Mouse (Mus musculus): ENCODE measurements around the gene Ndel1. TPM values are rescaled to one million over a fixed set of nuclear protein-coding genes. Genes with fewer than 3 reads are reported as not detected.

Gene Ndel1
- polyA plus RNA-seq, 1 experiment from 2014 or later: 91.2 TPM

DNA sequence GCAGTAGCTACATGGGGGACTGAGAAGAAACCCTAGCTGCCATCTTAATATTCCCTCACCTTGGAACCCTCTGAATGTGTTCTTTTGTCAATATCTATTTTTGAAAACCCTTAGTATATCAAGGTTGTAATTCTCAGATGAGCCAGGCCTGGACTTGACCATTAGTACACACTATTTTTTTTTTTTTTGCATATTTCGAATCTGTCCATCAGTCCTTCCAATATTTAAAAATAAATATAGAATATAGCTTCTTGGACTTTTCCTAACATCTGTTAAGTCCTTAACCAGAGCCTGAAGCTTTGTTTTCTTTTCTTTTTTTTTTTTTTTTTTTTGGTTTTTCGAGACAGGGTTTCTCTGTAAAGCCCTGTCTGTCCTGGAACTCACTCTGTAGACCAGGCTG, 12.2 kb upstream of the Ndel1 start:
- no peak for ATAC-seq (ENCODE audit: low FRiP score)
- H3K27me3 ChIP-seq (ENCODE audit: control insufficient read depth, insufficient read depth, low read length): no peaks in the 10 kb centered on the region; the same call in 1 of the 2 replicates
- H3K4me2 ChIP-seq (replicated peaks): no peak overlapping the region
- WGBS: 78% methylated on average over 2 of the region's 2 CpGs
- no peak for DNase-seq (ENCODE audit: low spot score)
- H3K4me1 ChIP-seq (replicated peaks; ENCODE audit: control insufficient read depth, insufficient read depth, low read length): no peaks in the 10 kb centered on the region
- no peak overlapping the region for H3K9ac ChIP-seq
- no peak overlapping the region for H3K27ac ChIP-seq
- no peak overlapping the region for H3K4me3 ChIP-seq (replicated peaks; ENCODE audit: low read length)
- H3K9me3 ChIP-seq (ENCODE audit: control insufficient read depth, low read length): no peaks in the 10 kb centered on the region
- no peaks in the 10 kb centered on the region for H3K36me3 ChIP-seq (replicated peaks; ENCODE audit: control insufficient read depth, insufficient read depth)

DNA sequence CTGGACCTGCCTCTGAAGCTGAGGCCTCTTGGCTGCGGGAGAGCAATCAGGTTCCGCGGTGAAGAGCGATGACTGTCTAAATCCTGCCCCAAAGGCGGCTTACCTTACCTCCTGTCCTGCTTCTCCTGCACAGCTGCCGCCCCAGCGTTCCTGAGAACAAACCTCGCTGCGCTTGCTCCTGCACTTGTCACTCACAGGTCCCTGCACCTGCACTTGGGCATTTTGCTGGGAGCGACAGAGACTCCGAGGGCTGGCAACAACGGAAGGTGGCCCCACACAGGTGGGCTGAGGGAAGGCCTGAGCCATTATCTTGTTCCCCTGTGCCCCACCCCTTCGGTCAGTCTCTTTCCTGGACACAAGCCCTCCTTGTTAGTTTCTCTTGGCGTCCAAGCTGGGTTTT, 10.4 kb upstream of the Ndel1 start:
- 29% methylated on average over 14 of the region's 14 CpGs for WGBS
- no peaks in the 10 kb centered on the region; the same call in 1 of the 2 replicates for H3K27me3 ChIP-seq (ENCODE audit: control insufficient read depth, insufficient read depth, low read length)
- H3K9ac ChIP-seq: no peak overlapping the region
- ATAC-seq (ENCODE audit: low FRiP score) (no peak), DNase-seq (ENCODE audit: low spot score) (no peak)
- no peaks in the 10 kb centered on the region for H3K36me3 ChIP-seq (replicated peaks; ENCODE audit: control insufficient read depth, insufficient read depth)
- no peaks in the 10 kb centered on the region for H3K9me3 ChIP-seq (ENCODE audit: control insufficient read depth, low read length)
- no peak overlapping the region for H3K4me2 ChIP-seq (replicated peaks)
- H3K4me3 ChIP-seq (replicated peaks; ENCODE audit: low read length): no peak overlapping the region
- H3K4me1 ChIP-seq (replicated peaks; ENCODE audit: control insufficient read depth, insufficient read depth, low read length): no peaks in the 10 kb centered on the region
- H3K27ac ChIP-seq: no peak overlapping the region

DNA sequence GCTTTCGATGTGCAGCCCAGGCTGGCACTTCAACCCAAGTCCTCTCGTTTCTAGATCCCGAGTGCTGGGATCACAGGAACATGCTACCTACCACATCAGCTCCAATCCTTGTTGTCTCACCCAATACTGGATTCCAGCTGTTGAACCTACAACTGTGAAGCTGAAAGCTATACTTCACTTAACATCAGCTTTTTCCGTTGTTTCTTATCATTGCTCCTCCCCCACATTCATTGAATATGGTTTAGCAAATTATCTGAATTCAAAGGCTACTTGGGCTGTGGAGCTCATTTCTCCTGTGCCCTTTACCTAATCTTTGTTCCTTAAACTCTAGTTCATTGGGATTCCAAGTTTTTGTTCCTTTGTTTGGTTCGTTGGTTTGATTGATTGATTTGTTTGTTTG, 7.2 kb upstream of the Ndel1 start:
- H3K27me3 ChIP-seq (ENCODE audit: control insufficient read depth, insufficient read depth, low read length): no peaks in the 10 kb centered on the region; the same call in 1 of the 2 replicates
- 90% methylated on average over 5 of the region's 5 CpGs for WGBS
- no peaks in the 10 kb centered on the region for H3K36me3 ChIP-seq (replicated peaks; ENCODE audit: control insufficient read depth, insufficient read depth)
- ATAC-seq (ENCODE audit: low FRiP score): no peak
- H3K9ac ChIP-seq: no peak overlapping the region
- H3K4me2 ChIP-seq (replicated peaks): no peak overlapping the region
- H3K9me3 ChIP-seq (ENCODE audit: control insufficient read depth, low read length): no peaks in the 10 kb centered on the region
- no peak overlapping the region for H3K27ac ChIP-seq
- no peak overlapping the region for H3K4me3 ChIP-seq (replicated peaks; ENCODE audit: low read length)
- H3K4me1 ChIP-seq (replicated peaks; ENCODE audit: control insufficient read depth, insufficient read depth, low read length): no peaks in the 10 kb centered on the region
- no peak for DNase-seq (ENCODE audit: low spot score)

DNA sequence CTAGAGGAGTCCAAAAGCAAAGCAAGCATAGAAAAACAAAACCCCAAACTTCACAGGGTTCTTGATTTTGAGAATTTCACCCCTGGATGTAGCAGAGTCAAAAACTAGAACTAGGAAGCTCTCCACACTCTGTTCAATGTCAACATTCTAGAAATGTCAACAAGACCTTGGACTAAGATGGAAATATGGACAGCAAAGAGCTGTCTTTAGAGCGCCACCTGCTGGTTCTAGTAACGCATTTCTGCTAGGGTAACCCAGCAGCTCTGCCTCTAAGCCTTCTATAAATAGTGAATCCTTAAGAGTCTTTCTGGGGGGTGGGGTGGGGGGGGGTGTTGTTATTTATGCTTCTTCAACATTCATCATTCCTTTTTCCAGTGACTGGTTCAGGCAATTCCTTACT, 3.2 kb upstream of the Ndel1 start:
- Histone ChIP-seq H3K9ac (no peak overlapping the region), H3K9me3 (ENCODE audit: control insufficient read depth, low read length) (no peaks in the 10 kb centered on the region), H3K36me3 (replicated peaks; ENCODE audit: control insufficient read depth, insufficient read depth) (no peaks in the 10 kb centered on the region), H3K27me3 (ENCODE audit: control insufficient read depth, insufficient read depth, low read length) (no peaks in the 10 kb centered on the region), H3K4me3 (replicated peaks; ENCODE audit: low read length) (no peak overlapping the region), H3K4me1 (replicated peaks; ENCODE audit: control insufficient read depth, insufficient read depth, low read length) (no peaks in the 10 kb centered on the region), H3K4me2 (replicated peaks) (no peak overlapping the region), H3K27ac (no peak overlapping the region)
- WGBS: 0% methylated on average over 2 of the region's 2 CpGs
- DNase-seq (ENCODE audit: low spot score): peak; percentile 84
- no peak for ATAC-seq (ENCODE audit: low FRiP score)

DNA sequence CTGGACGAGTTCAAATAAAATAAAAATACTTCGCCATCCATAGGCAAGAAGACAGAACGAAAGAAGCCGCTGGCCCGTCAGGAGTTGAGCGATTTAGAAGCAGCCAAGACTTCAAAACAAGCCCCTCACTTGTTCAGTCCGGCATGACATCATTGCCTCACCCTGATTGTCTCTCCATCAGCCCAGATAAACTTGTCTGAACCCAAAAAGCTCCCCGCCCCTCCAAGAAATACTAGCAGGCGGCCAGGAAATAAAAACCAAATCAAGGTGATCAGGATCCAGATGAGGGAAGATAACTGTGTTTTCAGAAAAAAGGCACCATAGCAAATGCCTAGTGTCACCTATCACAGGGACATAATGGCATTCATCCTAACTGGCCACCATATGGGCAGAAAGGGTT, 381 bp downstream of the Ndel1 start:
- Histone ChIP-seq H3K36me3 (replicated peaks; ENCODE audit: control insufficient read depth, insufficient read depth) (no peaks in the 10 kb centered on the region), H3K27me3 (ENCODE audit: control insufficient read depth, insufficient read depth, low read length) (no peaks in the 10 kb centered on the region), H3K9ac (no peak overlapping the region), H3K4me2 (replicated peaks) (no peak overlapping the region), H3K4me1 (replicated peaks; ENCODE audit: control insufficient read depth, insufficient read depth, low read length) (no peaks in the 10 kb centered on the region), H3K4me3 (replicated peaks; ENCODE audit: low read length) (no peak overlapping the region), H3K9me3 (ENCODE audit: control insufficient read depth, low read length) (no peaks in the 10 kb centered on the region), H3K27ac (no peak overlapping the region)
- ATAC-seq (ENCODE audit: low FRiP score) (no peak), DNase-seq (ENCODE audit: low spot score) (no peak)
- WGBS: 88% methylated on average over 9 of the region's 9 CpGs

DNA sequence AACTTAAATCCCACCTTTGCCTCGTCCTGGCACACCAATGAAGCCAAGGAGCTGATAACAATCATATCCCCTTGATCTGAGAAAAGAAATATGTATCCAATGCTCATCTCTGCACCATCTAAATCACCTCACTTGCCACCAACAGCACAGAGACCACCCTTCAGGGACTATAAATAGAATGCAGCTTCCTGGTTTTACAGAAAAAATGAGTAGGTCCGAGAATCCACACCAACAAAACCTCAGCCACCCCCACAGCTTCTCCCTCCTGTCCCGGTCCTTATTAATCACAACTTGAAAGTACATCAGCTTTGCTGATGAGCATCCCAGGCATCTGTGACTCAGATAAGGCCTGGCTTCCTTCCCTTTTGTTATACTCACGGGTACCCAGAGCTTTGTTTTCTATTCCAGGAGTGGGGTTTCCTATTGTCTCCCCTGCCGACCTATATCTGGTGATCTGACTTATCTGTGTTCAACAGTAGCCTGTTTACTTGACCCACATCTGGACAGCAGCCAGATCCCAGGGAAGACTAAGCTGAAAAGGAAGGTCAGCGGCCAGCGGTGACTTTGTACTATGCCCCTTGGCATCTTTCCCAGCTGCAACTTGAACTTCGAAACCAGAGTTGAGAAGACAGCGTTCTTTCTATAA, 7.0 kb downstream of the Ndel1 start:
- 60% methylated on average over 9 of the region's 9 CpGs for WGBS
- H3K4me2 ChIP-seq (replicated peaks): no peak overlapping the region
- no peaks in the 10 kb centered on the region for H3K36me3 ChIP-seq (replicated peaks; ENCODE audit: control insufficient read depth, insufficient read depth)
- ATAC-seq (ENCODE audit: low FRiP score): no peak
- H3K9ac ChIP-seq: no peak overlapping the region
- H3K4me3 ChIP-seq (replicated peaks; ENCODE audit: low read length): no peak overlapping the region
- H3K9me3 ChIP-seq (ENCODE audit: control insufficient read depth, low read length): no peaks in the 10 kb centered on the region
- no peaks in the 10 kb centered on the region for H3K4me1 ChIP-seq (replicated peaks; ENCODE audit: control insufficient read depth, insufficient read depth, low read length)
- H3K27ac ChIP-seq: no peak overlapping the region
- peaks cover 5% of the 10 kb centered on the region; the same call in 1 of the 2 replicates for H3K27me3 ChIP-seq (ENCODE audit: control insufficient read depth, insufficient read depth, low read length)
- DNase-seq (ENCODE audit: low spot score): no peak

DNA sequence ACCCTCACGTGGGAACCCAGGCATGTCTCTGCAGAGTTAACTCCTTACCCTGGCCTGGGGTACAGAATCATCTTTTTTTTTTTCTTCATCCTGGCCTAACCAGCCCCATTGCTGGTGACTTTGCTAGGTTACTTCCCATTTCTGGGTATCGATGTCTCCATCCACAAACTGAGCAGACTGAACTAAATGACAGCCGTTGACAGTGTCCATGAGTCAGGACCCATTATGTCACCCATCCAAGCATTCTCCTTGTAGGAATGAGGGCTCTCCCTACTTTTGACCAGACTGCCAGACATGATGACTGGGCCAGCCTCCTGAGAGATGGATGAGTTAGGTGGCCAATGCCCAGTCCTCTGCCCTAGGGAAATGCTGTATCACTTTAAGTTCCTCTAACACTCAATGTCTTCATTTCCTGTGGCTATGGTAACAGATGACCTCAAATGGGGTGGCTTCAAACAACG, 8.0 kb downstream of the Ndel1 start:
- Histone ChIP-seq H3K4me1 (replicated peaks; ENCODE audit: control insufficient read depth, insufficient read depth, low read length) (no peaks in the 10 kb centered on the region), H3K27me3 (ENCODE audit: control insufficient read depth, insufficient read depth, low read length) (peaks cover 7% of the 10 kb centered on the region; the same call in 1 of the 2 replicates), H3K4me2 (replicated peaks) (no peak overlapping the region), H3K9me3 (ENCODE audit: control insufficient read depth, low read length) (no peaks in the 10 kb centered on the region), H3K27ac (no peak overlapping the region), H3K36me3 (replicated peaks; ENCODE audit: control insufficient read depth, insufficient read depth) (no peaks in the 10 kb centered on the region), H3K9ac (no peak overlapping the region), H3K4me3 (replicated peaks; ENCODE audit: low read length) (no peak overlapping the region)
- 82% methylated on average over 4 of the region's 4 CpGs for WGBS
- DNase-seq (ENCODE audit: low spot score) (no peak), ATAC-seq (ENCODE audit: low FRiP score) (no peak)

DNA sequence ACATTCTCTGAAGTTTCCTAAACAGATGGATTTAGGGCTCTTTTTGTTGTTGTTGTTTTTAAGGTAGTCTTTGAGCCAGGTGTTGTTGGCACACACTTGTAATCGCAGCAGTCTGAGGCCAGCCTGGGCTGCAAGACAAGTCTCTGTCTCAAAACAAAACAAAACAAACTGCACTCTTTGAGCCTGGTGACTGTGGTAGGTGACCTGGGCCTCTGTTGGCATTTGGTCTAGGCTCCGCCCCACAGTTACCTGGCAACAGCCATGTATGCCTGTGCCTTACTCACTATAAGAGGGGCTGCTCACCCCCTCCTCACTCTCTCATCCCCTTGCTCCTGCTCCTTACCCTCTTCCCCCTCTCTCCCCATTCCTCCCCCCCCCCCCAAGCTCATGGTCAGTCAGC, 9.4 kb downstream of the Ndel1 start:
- Histone ChIP-seq H3K27ac (no peak overlapping the region), H3K36me3 (replicated peaks; ENCODE audit: control insufficient read depth, insufficient read depth) (no peaks in the 10 kb centered on the region), H3K27me3 (ENCODE audit: control insufficient read depth, insufficient read depth, low read length) (peaks cover 7% of the 10 kb centered on the region; the same call in 1 of the 2 replicates), H3K4me3 (replicated peaks; ENCODE audit: low read length) (no peak overlapping the region), H3K9ac (no peak overlapping the region), H3K4me2 (replicated peaks) (no peak overlapping the region), H3K4me1 (replicated peaks; ENCODE audit: control insufficient read depth, insufficient read depth, low read length) (no peaks in the 10 kb centered on the region), H3K9me3 (ENCODE audit: control insufficient read depth, low read length) (no peaks in the 10 kb centered on the region)
- ATAC-seq (ENCODE audit: low FRiP score) (no peak), DNase-seq (ENCODE audit: low spot score) (no peak)
- WGBS: 74% methylated on average over 2 of the region's 2 CpGs

DNA sequence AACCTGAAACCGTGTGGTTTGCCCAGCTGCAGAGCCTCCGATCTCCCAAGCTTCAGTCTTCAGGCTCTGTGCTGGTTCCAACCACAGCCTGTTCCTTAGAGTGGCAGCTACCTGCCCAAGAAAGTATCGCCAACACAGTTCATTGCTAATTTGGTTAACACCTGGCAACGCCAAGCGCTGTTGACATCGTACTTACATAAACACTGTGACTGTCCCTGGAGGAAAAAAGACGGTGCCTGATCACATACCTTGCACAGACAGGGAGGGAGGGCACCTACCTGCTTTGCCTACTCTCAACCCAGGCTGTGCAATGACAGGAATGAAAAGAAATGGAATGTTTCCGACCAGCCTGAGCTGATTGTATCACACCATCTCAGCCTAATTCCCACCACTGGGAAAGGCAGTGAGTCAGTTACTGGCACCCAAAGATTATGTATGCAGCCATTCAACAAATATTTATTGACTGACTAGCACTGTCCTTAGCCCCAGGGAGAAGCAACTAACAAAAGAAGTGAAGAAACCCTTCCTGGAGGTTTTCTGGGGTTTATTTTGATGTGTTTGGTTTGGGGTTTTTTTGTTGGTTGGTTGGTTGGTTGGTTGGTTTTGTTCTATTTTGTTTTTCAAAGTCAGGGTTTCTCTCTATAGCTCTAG, 11.6 kb downstream of the Ndel1 start:
- peaks cover 7% of the 10 kb centered on the region; the same call in 1 of the 2 replicates for H3K27me3 ChIP-seq (ENCODE audit: control insufficient read depth, insufficient read depth, low read length)
- no peak for DNase-seq (ENCODE audit: low spot score)
- no peak for ATAC-seq (ENCODE audit: low FRiP score)
- WGBS: 85% methylated on average over 8 of the region's 8 CpGs
- no peak overlapping the region for H3K4me2 ChIP-seq (replicated peaks)
- no peak overlapping the region for H3K4me3 ChIP-seq (replicated peaks; ENCODE audit: low read length)
- no peaks in the 10 kb centered on the region for H3K36me3 ChIP-seq (replicated peaks; ENCODE audit: control insufficient read depth, insufficient read depth)
- H3K9me3 ChIP-seq (ENCODE audit: control insufficient read depth, low read length): no peaks in the 10 kb centered on the region
- no peak overlapping the region for H3K27ac ChIP-seq
- H3K9ac ChIP-seq: no peak overlapping the region
- H3K4me1 ChIP-seq (replicated peaks; ENCODE audit: control insufficient read depth, insufficient read depth, low read length): no peaks in the 10 kb centered on the region
